Mouse (Mus musculus): ENCODE measurements at regions not wholly inside any gene's neighbourhood (a gene's known extent, or its start where the extent isn't known, plus 50 kb on each side); places are given as distances from the start of the nearest gene placed in this dataset.

- Histone ChIP-seq H3K9ac (ENCODE audit: low read length) (no peak overlapping the region), H3K4me3 (ENCODE audit: low read depth, low read length) (no peak overlapping the region), H3K27me3 (replicated peaks; ENCODE audit: control insufficient read depth, insufficient read depth, low read length) (no peaks in the 10 kb centered on the region), H3K36me3 (ENCODE audit: control insufficient read depth, insufficient read depth, low read length) (no peaks in the 10 kb centered on the region), H3K9me3 (ENCODE audit: control insufficient read depth, low read length) (no peaks in the 10 kb centered on the region), H3K4me1 (replicated peaks; ENCODE audit: control insufficient read depth, insufficient read depth, low read length) (no peaks in the 10 kb centered on the region), H3K4me2 (ENCODE audit: low read length) (no peak overlapping the region), H3K27ac (ENCODE audit: low read depth) (no peak overlapping the region)
- WGBS: 81% methylated on average over 5 of the region's 5 CpGs
- no peak for DNase-seq (ENCODE audit: low spot score)
- ATAC-seq (replicated peaks; ENCODE audit: low FRiP score, low TSS enrichment, low read depth): no peak
Measured at GRCm38 (mm10) chr1:76638010-76638400, 876.9 kb downstream of the Epha4 start.

- Histone ChIP-seq H3K27ac (ENCODE audit: low read depth) (no peak overlapping the region), H3K4me3 (ENCODE audit: low read depth, low read length) (no peak overlapping the region), H3K4me1 (replicated peaks; ENCODE audit: control insufficient read depth, insufficient read depth, low read length) (no peaks in the 10 kb centered on the region), H3K36me3 (ENCODE audit: control insufficient read depth, insufficient read depth, low read length) (no peaks in the 10 kb centered on the region), H3K9ac (ENCODE audit: low read length) (no peak overlapping the region), H3K9me3 (ENCODE audit: control insufficient read depth, low read length) (no peaks in the 10 kb centered on the region), H3K27me3 (replicated peaks; ENCODE audit: control insufficient read depth, insufficient read depth, low read length) (no peaks in the 10 kb centered on the region), H3K4me2 (ENCODE audit: low read length) (no peak overlapping the region)
- no peak for ATAC-seq (replicated peaks; ENCODE audit: low FRiP score, low TSS enrichment, low read depth)
- WGBS: 82% methylated on average over 3 of the region's 3 CpGs
- DNase-seq (ENCODE audit: low spot score): no peak
Measured at GRCm38 (mm10) chr1:76641181-76641711, 873.6 kb downstream of the Epha4 start.

GRCm38 (mm10) chr1:76642703-76643102 is 872.2 kb downstream of the Epha4 start:
- no peaks in the 10 kb centered on the region for H3K9me3 ChIP-seq (ENCODE audit: control insufficient read depth, low read length)
- H3K36me3 ChIP-seq (ENCODE audit: control insufficient read depth, insufficient read depth, low read length): no peaks in the 10 kb centered on the region
- no peak overlapping the region for H3K9ac ChIP-seq (ENCODE audit: low read length)
- no peak overlapping the region for H3K4me2 ChIP-seq (ENCODE audit: low read length)
- H3K27ac ChIP-seq (ENCODE audit: low read depth): no peak overlapping the region
- DNase-seq (ENCODE audit: low spot score): no peak
- no peak overlapping the region for H3K4me3 ChIP-seq (ENCODE audit: low read depth, low read length)
- 91% methylated on average over 6 of the region's 6 CpGs for WGBS
- no peaks in the 10 kb centered on the region for H3K27me3 ChIP-seq (replicated peaks; ENCODE audit: control insufficient read depth, insufficient read depth, low read length)
- no peaks in the 10 kb centered on the region for H3K4me1 ChIP-seq (replicated peaks; ENCODE audit: control insufficient read depth, insufficient read depth, low read length)
- no peak for ATAC-seq (replicated peaks; ENCODE audit: low FRiP score, low TSS enrichment, low read depth)

GRCm38 (mm10) chr1:76644895-76645294 is 870.0 kb downstream of the Epha4 start:
- 54% methylated on average over 3 of the region's 3 CpGs for WGBS
- no peak for ATAC-seq (replicated peaks; ENCODE audit: low FRiP score, low TSS enrichment, low read depth)
- no peak for DNase-seq (ENCODE audit: low spot score)
- H3K27me3 ChIP-seq (replicated peaks; ENCODE audit: control insufficient read depth, insufficient read depth, low read length): no peaks in the 10 kb centered on the region
- no peaks in the 10 kb centered on the region for H3K4me1 ChIP-seq (replicated peaks; ENCODE audit: control insufficient read depth, insufficient read depth, low read length)
- H3K9me3 ChIP-seq (ENCODE audit: control insufficient read depth, low read length): no peaks in the 10 kb centered on the region
- no peaks in the 10 kb centered on the region for H3K36me3 ChIP-seq (ENCODE audit: control insufficient read depth, insufficient read depth, low read length)
- no peak overlapping the region for H3K4me3 ChIP-seq (ENCODE audit: low read depth, low read length)
- H3K9ac ChIP-seq (ENCODE audit: low read length): no peak overlapping the region
- H3K4me2 ChIP-seq (ENCODE audit: low read length): no peak overlapping the region
- no peak overlapping the region for H3K27ac ChIP-seq (ENCODE audit: low read depth)

GRCm38 (mm10) chr1:76654826-76655225 is 860.1 kb downstream of the Epha4 start:
- H3K9ac ChIP-seq (ENCODE audit: low read length): no peak overlapping the region
- H3K9me3 ChIP-seq (ENCODE audit: control insufficient read depth, low read length): no peaks in the 10 kb centered on the region
- H3K36me3 ChIP-seq (ENCODE audit: control insufficient read depth, insufficient read depth, low read length): no peaks in the 10 kb centered on the region
- H3K4me2 ChIP-seq (ENCODE audit: low read length): no peak overlapping the region
- no peak overlapping the region for H3K27ac ChIP-seq (ENCODE audit: low read depth)
- WGBS: 74% methylated on average over 1 of the region's 1 CpGs
- no peaks in the 10 kb centered on the region for H3K4me1 ChIP-seq (replicated peaks; ENCODE audit: control insufficient read depth, insufficient read depth, low read length)
- DNase-seq (ENCODE audit: low spot score) (no peak), ATAC-seq (replicated peaks; ENCODE audit: low FRiP score, low TSS enrichment, low read depth) (no peak)
- H3K4me3 ChIP-seq (ENCODE audit: low read depth, low read length): no peak overlapping the region
- H3K27me3 ChIP-seq (replicated peaks; ENCODE audit: control insufficient read depth, insufficient read depth, low read length): no peaks in the 10 kb centered on the region

GRCm38 (mm10) chr1:76658228-76658627 is 856.7 kb downstream of the Epha4 start:
- Histone ChIP-seq H3K9me3 (ENCODE audit: control insufficient read depth, low read length) (no peaks in the 10 kb centered on the region), H3K36me3 (ENCODE audit: control insufficient read depth, insufficient read depth, low read length) (no peaks in the 10 kb centered on the region), H3K4me2 (ENCODE audit: low read length) (no peak overlapping the region), H3K4me1 (replicated peaks; ENCODE audit: control insufficient read depth, insufficient read depth, low read length) (no peaks in the 10 kb centered on the region), H3K4me3 (ENCODE audit: low read depth, low read length) (no peak overlapping the region), H3K9ac (ENCODE audit: low read length) (no peak overlapping the region), H3K27ac (ENCODE audit: low read depth) (no peak overlapping the region), H3K27me3 (replicated peaks; ENCODE audit: control insufficient read depth, insufficient read depth, low read length) (no peaks in the 10 kb centered on the region)
- DNase-seq (ENCODE audit: low spot score): no peak
- ATAC-seq (replicated peaks; ENCODE audit: low FRiP score, low TSS enrichment, low read depth): no peak
- WGBS: 78% methylated on average over 4 of the region's 4 CpGs

- no peak overlapping the region for H3K27ac ChIP-seq (ENCODE audit: low read depth)
- H3K27me3 ChIP-seq (replicated peaks; ENCODE audit: control insufficient read depth, insufficient read depth, low read length): no peaks in the 10 kb centered on the region
- WGBS: 91% methylated on average over 3 of the region's 3 CpGs
- H3K9me3 ChIP-seq (ENCODE audit: control insufficient read depth, low read length): no peaks in the 10 kb centered on the region
- DNase-seq (ENCODE audit: low spot score): no peak
- H3K4me1 ChIP-seq (replicated peaks; ENCODE audit: control insufficient read depth, insufficient read depth, low read length): no peaks in the 10 kb centered on the region
- H3K36me3 ChIP-seq (ENCODE audit: control insufficient read depth, insufficient read depth, low read length): no peaks in the 10 kb centered on the region
- no peak overlapping the region for H3K4me2 ChIP-seq (ENCODE audit: low read length)
- H3K4me3 ChIP-seq (ENCODE audit: low read depth, low read length): no peak overlapping the region
- H3K9ac ChIP-seq (ENCODE audit: low read length): no peak overlapping the region
- no peak for ATAC-seq (replicated peaks; ENCODE audit: low FRiP score, low TSS enrichment, low read depth)
Measured at GRCm38 (mm10) chr1:76660146-76660545, 854.7 kb downstream of the Epha4 start.

GRCm38 (mm10) chr1:76664381-76664780 is 850.5 kb downstream of the Epha4 start:
- 81% methylated on average over 4 of the region's 4 CpGs for WGBS
- DNase-seq (ENCODE audit: low spot score) (no peak), ATAC-seq (replicated peaks; ENCODE audit: low FRiP score, low TSS enrichment, low read depth) (no peak)
- Histone ChIP-seq H3K36me3 (ENCODE audit: control insufficient read depth, insufficient read depth, low read length) (no peaks in the 10 kb centered on the region), H3K4me1 (replicated peaks; ENCODE audit: control insufficient read depth, insufficient read depth, low read length) (no peaks in the 10 kb centered on the region), H3K4me3 (ENCODE audit: low read depth, low read length) (no peak overlapping the region), H3K4me2 (ENCODE audit: low read length) (no peak overlapping the region), H3K9ac (ENCODE audit: low read length) (no peak overlapping the region), H3K9me3 (ENCODE audit: control insufficient read depth, low read length) (no peaks in the 10 kb centered on the region), H3K27ac (ENCODE audit: low read depth) (no peak overlapping the region), H3K27me3 (replicated peaks; ENCODE audit: control insufficient read depth, insufficient read depth, low read length) (no peaks in the 10 kb centered on the region)

- no peak for DNase-seq (ENCODE audit: low spot score)
- Histone ChIP-seq H3K4me3 (ENCODE audit: low read depth, low read length) (no peak overlapping the region), H3K27me3 (replicated peaks; ENCODE audit: control insufficient read depth, insufficient read depth, low read length) (no peaks in the 10 kb centered on the region), H3K27ac (ENCODE audit: low read depth) (no peak overlapping the region), H3K36me3 (ENCODE audit: control insufficient read depth, insufficient read depth, low read length) (no peaks in the 10 kb centered on the region), H3K9ac (ENCODE audit: low read length) (no peak overlapping the region), H3K4me2 (ENCODE audit: low read length) (no peak overlapping the region), H3K9me3 (ENCODE audit: control insufficient read depth, low read length) (no peaks in the 10 kb centered on the region), H3K4me1 (replicated peaks; ENCODE audit: control insufficient read depth, insufficient read depth, low read length) (no peaks in the 10 kb centered on the region)
- no peak for ATAC-seq (replicated peaks; ENCODE audit: low FRiP score, low TSS enrichment, low read depth)
- 70% methylated on average over 6 of the region's 6 CpGs for WGBS
Measured at GRCm38 (mm10) chr1:76676836-76677235, 838.1 kb downstream of the Epha4 start.
